Mouse (Mus musculus) bone marrow macrophage, adult 2 months (primary cell): Measurements from ENCODE around the gene Pemt.

ENCODE experiments used
- CTCF ChIP-seq: IDR thresholded peaks from 2 replicates; pipeline ENCODE4 v1.5.1; 2012; ENCODE audit warnings: low read depth, mild to moderate bottlenecking, low read length, moderate library complexity
- POLR2A ChIP-seq: IDR thresholded peaks from 2 replicates; pipeline ENCODE4 v1.6.1; 2012; ENCODE audit warnings: mild to moderate bottlenecking, low read depth, low read length, borderline replicate concordance

DNA sequence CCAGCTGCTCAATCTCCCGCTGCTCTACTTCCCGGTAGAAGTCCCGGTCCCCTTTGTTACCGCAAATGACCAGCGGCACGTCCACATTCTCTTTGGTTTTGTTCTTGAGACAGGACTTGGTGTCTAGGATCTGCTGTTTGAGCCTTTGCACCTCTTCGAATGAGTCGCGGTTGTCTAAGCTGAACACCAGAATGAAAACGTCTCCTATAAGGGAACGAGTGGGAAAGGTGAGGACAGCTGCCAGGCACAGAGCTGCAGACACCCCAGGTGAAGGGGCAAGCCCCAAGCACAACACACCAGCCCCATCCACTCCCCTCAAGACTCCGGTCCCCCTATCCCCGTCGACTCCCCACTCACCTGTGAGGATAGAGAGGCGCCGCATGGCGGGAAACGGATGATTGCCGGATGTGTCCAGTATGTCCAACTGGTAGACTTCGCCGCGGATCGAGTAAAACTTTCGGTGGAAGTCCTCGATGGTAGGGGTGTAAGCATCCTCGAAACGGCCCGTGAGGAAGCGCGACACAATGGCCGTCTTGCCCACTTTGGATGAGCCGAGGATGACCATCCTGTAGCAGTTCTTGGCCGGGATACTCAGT, 82.0 kb downstream of the Pemt start:
- TF ChIP-seq CTCF (no peak), POLR2A (no peak)
